Mouse (Mus musculus) brain, embryonic 18.5 days (tissue): Measurements from ENCODE around the gene Cfap77.
A peak's percentile ranks its signal among the peaks of the same experiment; 100 is the strongest.
"Not testable (repeated sequence)": the region's sequence is repeated elsewhere in the genome, so short reads cannot be mapped to it uniquely, and the experiment has no call there.

Experiments
- DNase-seq: peaks from one replicate; pipeline ENCODE4 v3.0.0-alpha.2; 2012; ENCODE audit warnings: low read depth, low spot score

Gene Cfap77

GRCm38 (mm10) chr2:29054991-29055390 lies at the start of gene Cfap77:
TSS of gene Cfap77 (minus strand) at chr2:29055066.
- DNase-seq: peak; percentile 39

DNA sequence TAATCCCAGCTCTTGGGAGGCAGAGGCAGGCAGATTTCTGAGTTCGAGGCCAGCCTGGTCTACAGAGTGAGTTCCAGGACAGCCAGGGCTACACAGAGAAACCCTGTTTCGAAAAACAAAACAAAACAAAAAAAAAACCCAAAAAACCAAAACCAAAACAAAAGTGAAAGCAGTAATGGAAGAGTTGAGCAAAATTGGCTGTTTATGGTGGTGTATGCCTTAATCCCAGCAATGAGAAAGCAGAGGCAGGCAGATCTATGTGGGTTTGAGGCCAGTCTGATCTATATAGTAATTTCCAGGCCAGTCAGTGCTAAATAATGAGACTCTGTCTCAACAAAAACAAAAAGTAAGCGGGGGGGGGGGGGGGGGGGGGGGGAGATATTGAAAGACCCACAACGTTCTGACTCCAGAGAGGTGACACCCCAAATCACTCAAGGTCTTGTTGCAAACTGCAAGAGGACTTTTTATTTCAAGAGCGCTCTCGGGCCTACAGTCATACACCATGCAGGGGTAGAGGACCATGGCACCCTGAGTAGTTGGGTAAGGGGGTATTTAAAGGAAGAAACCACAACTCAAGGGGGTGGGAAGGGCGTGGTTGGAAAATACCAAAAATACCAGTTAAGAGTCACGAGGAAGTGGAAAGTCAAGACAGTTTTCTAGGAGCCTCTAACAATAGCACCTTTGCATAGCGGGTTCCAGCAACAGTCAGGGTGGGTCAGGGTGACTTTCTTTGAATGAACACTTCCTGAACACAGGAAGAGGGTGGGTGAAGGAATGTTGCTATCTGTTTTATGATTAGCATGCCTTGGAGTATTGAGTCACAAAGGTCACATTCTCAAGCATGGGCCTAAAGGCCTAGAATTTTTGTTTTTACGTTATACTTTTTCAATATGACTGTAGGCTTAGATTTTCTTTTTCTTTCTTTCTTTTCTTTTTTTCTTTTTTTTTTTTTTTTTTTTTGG lies 47.8 kb upstream of the Cfap77 start:
- not testable (repeated sequence) for DNase-seq

- no peak for DNase-seq
Measured at GRCm38 (mm10) chr2:29100822-29101534, 46.1 kb upstream of the Cfap77 start.

DNA sequence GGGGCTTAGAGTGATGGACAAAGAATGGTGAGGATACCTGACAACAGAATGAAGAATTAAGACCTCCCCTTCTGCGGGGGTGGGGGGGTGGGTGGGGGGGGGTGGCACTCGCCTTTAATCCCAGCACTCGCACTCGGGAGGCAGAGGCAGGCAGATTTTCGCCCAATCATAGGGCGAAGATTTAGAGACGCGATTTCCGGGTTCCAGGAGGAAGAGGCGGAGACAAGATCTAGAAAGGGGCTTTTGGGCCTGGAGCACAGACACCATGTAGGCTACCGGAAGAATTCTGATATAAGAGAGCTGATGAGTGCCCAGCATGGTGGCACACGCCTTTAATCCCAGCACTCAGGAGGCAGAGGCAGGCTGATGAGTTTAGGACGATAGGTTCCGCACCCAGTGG lies 44.8 kb upstream of the Cfap77 start:
- DNase-seq: no peak

GRCm38 (mm10) chr2:29098786-29099185 lies 43.9 kb upstream of the Cfap77 start:
- no peak for DNase-seq

DNA sequence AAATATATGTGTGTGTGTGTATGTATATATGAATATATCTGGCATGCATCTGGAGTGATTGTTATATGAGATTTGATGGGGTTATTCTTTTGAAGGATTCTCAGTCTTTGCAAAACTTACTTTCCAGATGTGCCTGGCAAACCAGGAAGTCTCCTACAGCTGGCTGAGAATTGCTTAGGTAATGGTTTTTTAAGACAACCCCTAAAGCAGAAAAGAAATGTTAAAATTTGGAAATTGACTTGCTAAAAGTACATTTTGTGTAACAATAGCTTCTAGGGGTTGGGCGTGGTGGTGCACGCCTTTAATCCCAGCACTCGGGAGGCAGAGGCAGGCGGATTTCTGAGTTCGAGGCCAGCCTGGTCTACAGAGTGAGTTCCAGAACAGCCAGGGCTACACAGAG lies 43.1 kb upstream of the Cfap77 start:
- not testable (repeated sequence) for DNase-seq

DNA sequence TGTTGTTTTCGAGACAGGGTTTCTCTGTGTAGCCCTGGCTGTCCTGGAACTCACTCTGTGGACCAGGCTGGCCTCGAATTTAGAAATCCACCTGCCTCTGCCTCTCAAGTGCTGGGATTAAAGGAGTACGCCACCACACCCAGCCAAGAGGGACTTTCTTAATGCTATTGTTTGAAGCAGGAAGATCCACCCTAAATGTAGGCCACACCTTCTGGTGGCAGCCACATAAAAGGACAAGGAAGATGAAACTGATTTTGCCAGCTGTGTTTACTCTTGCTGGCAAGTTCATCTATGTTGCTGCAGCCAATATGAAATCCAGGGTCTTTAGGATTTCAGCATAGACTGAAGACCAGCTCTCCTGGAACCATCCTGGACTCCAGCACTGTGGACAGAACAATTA lies 42.6 kb upstream of the Cfap77 start:
- DNase-seq: no peak

GRCm38 (mm10) chr2:29096751-29097150 lies 41.9 kb upstream of the Cfap77 start:
- no peak for DNase-seq

DNA sequence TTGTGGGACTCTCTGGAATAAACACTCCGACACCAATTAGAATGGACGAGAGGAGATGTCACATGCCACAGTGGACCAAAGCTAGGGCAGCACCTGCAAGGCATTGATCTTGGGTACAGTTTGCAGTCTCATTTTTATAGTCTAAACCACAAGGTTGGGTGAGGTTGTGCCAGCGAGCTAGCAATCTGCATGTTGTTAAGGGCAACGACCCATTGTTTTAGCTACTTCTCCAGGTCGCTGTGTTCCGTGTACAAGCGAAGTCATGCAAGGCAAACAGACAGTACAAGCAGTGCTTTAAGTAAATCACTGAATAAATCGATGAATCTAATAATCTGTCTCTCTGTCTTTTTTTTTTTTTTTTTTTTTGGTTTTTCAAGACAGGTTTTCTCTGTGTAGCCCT lies 40.8 kb upstream of the Cfap77 start:
- DNase-seq: no peak

DNA sequence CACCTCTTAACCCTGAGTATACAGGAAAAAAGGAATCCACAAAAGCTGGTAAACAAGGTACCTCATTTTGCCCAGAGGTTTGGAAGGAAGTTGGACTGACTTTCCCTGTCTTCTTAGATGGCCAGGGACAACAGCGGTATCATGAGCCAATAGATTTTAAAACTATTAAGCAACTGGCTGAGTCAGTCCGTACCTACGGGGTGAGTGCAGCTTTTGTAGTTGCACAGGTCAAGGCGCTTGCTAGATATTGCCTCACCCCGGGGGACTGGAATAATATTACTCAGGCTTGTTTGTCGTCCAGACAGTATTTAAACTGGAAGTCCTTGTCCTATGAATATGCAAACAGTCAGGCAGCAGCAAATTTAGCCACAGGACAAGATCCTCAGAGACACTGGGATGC lies 34.4 kb upstream of the Cfap77 start:
- DNase-seq: not testable (repeated sequence)

GRCm38 (mm10) chr2:29086026-29086425 lies 31.2 kb upstream of the Cfap77 start:
- DNase-seq: no peak

GRCm38 (mm10) chr2:29081965-29082364 lies 27.1 kb upstream of the Cfap77 start:
- no peak for DNase-seq

GRCm38 (mm10) chr2:29076226-29076625 lies 21.4 kb upstream of the Cfap77 start:
- DNase-seq: no peak

DNA sequence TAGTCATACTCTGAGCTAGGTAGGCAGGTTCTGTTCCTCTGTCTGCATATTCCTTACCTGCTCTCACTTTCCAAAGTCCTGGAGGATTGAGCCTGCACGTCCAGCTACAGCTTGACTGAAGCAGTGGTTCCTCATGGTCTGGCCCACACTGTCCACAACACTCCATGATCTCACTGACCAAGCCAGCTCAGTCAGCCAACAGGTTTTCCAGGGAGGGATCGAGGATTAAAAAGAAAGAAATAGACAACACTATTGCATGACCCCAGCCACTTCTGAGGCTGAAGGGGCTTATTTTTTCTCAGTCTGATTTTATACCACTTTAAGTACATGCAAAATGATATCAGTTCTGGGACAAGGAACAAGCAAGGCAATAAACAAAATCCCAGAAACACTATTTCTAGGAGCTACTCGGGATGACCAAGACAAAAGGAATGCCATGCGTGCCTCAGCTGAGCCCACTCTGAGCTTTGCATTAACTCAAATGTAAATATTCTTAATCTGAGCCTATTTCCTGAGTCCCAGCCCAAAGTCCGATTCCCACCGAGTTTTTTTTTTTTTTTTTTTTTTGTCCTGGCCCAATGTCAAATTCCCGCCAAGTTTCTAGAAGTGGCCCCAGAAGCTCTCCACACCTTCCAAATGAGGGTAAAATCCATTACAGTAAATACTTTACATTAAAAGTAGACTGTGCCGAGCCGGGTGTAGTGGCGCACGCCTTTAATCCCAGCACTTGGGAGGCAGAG lies 20.6 kb upstream of the Cfap77 start:
- no peak for DNase-seq

DNA sequence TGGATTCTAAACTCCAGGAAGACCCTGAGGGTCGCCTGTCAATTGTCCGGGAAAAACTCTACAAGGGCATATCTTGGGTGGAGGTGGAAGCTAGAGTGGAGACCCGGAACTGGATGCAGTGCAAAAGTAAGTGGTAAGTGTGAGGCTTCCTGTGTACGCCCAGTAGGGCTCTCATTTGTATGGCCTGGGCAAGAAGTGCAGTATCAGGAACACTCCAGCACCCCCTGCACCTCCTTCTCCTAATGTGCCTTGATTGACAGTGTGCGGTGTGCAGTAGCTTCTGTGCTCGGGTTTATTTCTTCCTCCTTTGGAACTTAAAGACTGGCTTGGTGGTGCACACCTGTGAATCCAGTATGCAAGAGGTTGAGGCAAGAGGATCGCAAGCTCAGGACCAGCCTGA lies 19.8 kb upstream of the Cfap77 start:
- no peak for DNase-seq

DNA sequence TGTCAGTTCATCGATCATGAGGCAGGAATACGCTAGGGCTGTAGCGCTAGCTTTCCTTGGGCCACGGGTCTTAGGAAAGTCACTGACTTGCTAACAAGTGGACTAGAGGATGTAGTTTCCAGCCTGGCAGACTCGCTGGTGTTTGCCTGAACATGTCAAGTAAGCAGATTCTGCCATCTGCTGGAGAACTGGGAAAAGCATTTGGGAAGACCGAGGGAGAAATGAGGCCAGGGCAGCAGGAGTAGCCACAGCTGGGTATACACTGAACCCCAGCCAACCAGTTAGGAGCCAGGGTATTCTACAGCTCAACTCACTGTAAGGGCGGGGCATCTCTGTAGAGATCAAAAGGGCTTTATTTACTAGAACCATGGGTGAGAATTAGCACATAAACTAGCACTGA lies 11.5 kb upstream of the Cfap77 start:
- peak; percentile 30 for DNase-seq

DNA sequence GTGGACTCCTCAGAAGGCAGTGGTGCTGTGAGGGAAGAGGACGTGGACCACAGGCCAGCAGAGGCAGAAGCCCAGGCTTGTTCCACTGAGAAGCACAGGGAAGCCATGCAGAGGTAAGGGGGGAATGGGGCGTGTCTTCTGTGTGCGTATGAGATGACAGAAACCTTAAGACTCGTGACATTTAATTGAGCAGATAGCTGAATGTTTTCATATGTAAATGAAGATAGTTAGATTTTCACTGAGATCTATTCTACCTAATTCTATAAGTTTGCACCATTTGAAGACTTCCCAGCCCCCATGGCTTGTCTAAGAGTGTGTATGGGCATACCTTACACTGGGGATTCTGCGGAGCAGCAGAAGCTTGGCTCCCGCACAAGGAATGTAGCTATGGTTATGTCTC lies 10.9 kb upstream of the Cfap77 start:
- DNase-seq: no peak

DNA sequence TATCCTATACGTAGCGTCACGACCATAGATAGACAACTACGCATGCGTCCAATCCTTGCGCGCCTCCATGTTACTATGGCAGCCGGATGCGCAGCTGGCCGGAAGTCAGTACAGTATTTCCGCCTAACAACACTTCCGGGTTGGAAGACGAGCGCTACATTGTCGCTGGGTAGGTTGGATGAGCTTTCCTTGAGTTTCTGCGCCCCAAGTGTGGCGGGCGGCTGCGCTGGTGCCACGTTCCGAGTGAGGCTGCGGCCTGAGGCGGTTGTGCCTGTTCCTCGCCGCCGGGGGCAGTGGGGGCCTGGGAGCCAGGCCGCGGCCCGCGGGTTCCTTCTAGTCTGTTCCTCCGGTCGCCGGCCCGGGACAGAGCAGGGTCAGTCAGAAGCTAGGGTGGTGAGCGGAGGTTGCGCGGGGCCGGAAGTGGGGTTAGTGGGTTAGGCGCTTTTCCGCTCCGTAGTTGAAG lies 5.3 kb upstream of the Cfap77 start, which contains the start of gene Ttf1:
Ttf1 (plus strand) TSS at position 128 of the 463 bp plus-strand sequence.
- DNase-seq: peak; percentile 87

DNA sequence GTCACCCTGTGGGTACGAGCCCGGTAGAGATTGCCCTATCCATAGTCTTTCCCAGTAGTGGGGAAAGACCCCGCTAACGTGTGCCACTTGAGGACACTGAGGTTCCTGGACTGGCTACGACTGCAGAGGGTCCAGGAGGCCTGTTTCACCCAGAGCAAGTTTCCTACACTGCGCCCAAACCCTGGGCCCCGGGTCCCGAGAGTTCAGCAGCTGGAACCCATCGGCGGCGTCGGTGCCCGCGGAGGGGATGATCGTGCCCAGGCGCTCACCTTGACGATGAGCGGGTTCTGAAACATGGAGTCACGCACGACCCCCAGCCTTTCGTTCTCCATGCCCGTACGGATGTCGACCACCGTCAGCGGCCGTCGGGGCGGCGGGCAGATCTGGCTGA lies 326 bp downstream of the Cfap77 start:
- DNase-seq: no peak

GRCm38 (mm10) chr2:29053802-29054544 lies 893 bp downstream of the Cfap77 start:
- DNase-seq: no peak

DNA sequence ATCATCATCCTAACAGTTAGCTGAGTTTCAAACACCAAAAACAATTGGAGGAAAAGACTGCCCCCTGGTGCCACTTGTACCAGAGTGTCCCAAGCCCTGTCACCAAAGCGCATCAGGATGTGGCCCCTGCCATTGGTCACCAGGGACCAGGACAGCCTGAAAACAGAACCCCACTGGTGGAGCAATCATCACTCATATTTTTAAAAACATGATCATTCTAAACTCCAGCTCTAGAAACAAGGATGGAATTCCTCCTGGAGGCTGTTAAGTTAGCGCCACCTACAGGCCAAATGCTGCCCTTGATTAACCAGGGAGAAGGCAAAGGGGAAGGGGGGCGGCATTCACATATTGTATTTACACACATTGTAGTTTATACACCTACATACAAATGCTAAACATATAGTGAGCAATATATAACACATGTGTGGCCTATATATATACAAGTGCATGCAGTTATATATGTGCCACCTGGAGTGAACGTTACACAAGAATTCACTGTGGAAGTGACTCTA lies 1.9 kb downstream of the Cfap77 start:
- no peak for DNase-seq
